Mouse (Mus musculus) brain, embryonic 14.5 days (tissue): ENCODE measurements around the gene Eapp. TPM values are rescaled to one million over a fixed set of nuclear protein-coding genes. Genes with fewer than 3 reads are reported as not detected.

Source experiments
- DNase-seq: peaks from one replicate; pipeline ENCODE4 v3.0.0-alpha.2; 2011; ENCODE audit warnings: low read depth
- CTCF ChIP-seq: fragments of 200-500 bp; IDR thresholded peaks from 2 replicates; pipeline ENCODE4 v1.5.1; 2012; ENCODE audit warnings: inconsistent platforms, mild to moderate bottlenecking, moderate library complexity, borderline replicate concordance; ENCODE audit not compliant: insufficient read depth, insufficient read length; ENCODE audit errors: extremely low read depth
- POLR2A ChIP-seq: fragments of 200-500 bp; IDR thresholded peaks from 2 replicates; pipeline ENCODE4 v1.6.1; 2012; ENCODE audit warnings: mild to moderate bottlenecking, inconsistent platforms, borderline replicate concordance; ENCODE audit not compliant: poor library complexity, insufficient read depth, insufficient read length, severe bottlenecking; ENCODE audit errors: extremely low read depth
- polyA plus RNA-seq: library from polyadenylated mRNA; depleted of rRNA; stranded (reverse); fragments of >200 nt; gene quantifications from 2 replicates; pipeline ENCODE4 v1.2.3, GENCODE M21; 2012; rRNA removed

Gene Eapp
- polyA plus RNA-seq, 1 experiment = 28.0 TPM

DNA sequence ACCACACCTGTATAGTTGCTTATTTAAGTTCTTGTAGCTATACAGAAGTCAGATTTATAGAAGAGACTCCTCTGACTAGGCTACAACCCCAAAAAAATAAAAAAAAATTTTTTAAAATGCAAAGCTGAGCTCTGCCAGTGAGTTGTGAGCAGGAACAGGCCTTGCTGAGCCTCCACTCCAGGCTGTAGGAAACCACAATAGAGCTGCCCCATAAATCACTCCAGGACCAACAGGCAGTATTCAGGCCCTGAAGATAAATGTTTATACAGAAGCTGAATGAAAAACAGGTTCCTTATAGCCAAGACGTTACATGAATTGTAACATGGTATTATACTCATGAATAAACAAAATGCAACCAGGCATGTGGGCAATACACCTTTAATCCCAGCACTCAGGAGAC is 44.5 kb downstream of the Eapp start:
- no peak for TF ChIP-seq CTCF
- no peak for DNase-seq

- TF ChIP-seq CTCF = peak; percentile 6; the same call in 1 of the 2 replicates
- TF ChIP-seq POLR2A = no peak
- no peak for DNase-seq
Observed at GRCm38 (mm10) chr12:54644947-54645346, 50.8 kb downstream of the Eapp start.

GRCm38 (mm10) chr12:54643320-54643892 is 52.3 kb downstream of the Eapp start:
- DNase-seq = no peak
- TF ChIP-seq POLR2A = no peak
- no peak for TF ChIP-seq CTCF

GRCm38 (mm10) chr12:54641374-54641773 is 54.3 kb downstream of the Eapp start:
- no peak for DNase-seq
- TF ChIP-seq CTCF (no peak), POLR2A (no peak)

GRCm38 (mm10) chr12:54640259-54640658 is 55.4 kb downstream of the Eapp start:
- TF ChIP-seq CTCF = no peak
- no peak for TF ChIP-seq POLR2A
- DNase-seq = no peak

DNA sequence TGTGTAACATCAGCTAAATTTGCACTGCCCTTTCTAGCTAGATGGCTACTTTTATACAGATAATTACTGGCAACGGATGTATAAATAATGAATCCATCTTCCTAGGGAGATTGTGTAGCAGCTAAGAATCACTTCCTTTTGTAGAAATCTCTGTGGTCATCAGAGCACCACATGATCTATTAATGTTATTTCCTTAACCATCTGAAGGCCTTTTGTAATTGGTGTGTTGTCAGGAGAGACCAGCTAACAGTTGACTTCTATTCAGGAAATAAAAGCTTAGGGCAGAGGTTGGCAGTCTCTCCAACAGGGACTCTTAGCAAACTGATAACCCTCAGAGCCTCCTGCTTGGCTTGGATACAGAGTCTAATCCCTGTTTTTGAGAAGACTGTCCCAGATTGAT is 58.7 kb downstream of the Eapp start:
- TF ChIP-seq POLR2A (no peak), CTCF (no peak)
- no peak for DNase-seq

DNA sequence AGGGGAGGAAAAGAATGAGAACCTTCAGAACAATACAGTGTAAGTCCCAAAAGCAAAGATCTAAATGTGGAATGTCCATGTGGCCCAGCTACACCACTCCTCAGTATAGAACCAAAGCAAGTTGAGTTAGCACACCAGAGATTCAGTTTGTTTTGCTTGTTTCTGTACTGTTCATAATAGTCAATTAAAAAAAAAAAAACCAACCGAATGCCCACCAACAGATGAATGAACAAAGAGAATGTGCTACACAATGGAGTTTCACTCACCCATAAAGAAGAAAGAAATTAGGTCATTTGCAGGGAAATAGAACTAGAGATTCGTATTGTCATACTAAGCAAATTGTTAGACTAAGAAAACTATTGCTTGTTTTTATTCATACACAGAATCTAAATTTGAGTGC is 63.6 kb downstream of the Eapp start:
- DNase-seq = no peak
- no peak for TF ChIP-seq CTCF
- no peak for TF ChIP-seq POLR2A

- TF ChIP-seq CTCF (no peak), POLR2A (no peak)
- no peak for DNase-seq
Observed at GRCm38 (mm10) chr12:54621942-54622341, 73.8 kb downstream of the Eapp start.

Other genes with a start within 250 kb of the Eapp start
- gene Sptssa, start 39.3 kb downstream of the Eapp start, polyA plus RNA-seq = 93.7 and 104 TPM in 2 replicates
- gene Snx6, start 99.8 kb upstream of the Eapp start, polyA plus RNA-seq = 81.8 and 84.4 TPM in 2 replicates
- 74.3 and 101 TPM in 2 replicates for gene Cfl2, start 167.0 kb upstream of the Eapp start, polyA plus RNA-seq